Mouse (Mus musculus) lung, embryonic 16.5 days (tissue): Measurements from ENCODE around the gene Ttll12. TPM values are rescaled to one million over a fixed set of nuclear protein-coding genes. Genes with fewer than 3 reads are reported as not detected.

Experiments
- ATAC-seq: fragments of 200-750 bp; cut with Nextera tagmentation; 2 replicates; pipeline ENCODE4 v1.8.0; 2017; ENCODE audit warnings: low read depth, mild to moderate bottlenecking, moderate library complexity
- H3K27ac ChIP-seq: fragments of 300-500 bp; sonication (generic); 2 replicates; pipeline ENCODE4 v1.5.1; 2014; ENCODE audit warnings: mild to moderate bottlenecking, control low read depth, low read length
- H3K27me3 ChIP-seq: fragments of 300-500 bp; sonication (generic); 2 replicates; pipeline ENCODE4 v1.6.1; 2014; ENCODE audit warnings: low read depth, low read length, mixed read lengths; ENCODE audit not compliant: control insufficient read depth, insufficient read depth
- H3K36me3 ChIP-seq: fragments of 300-500 bp; sonication (generic); 2 replicates; pipeline ENCODE4 v1.6.1; 2014; ENCODE audit warnings: low read length; ENCODE audit not compliant: control insufficient read depth, insufficient read depth
- H3K4me1 ChIP-seq: fragments of 300-500 bp; sonication (generic); replicated peaks from 2 replicates; pipeline ENCODE4 v1.6.1; 2014; ENCODE audit warnings: low read length, mixed read lengths; ENCODE audit not compliant: control insufficient read depth, insufficient read depth
- H3K4me2 ChIP-seq: fragments of 300-500 bp; sonication (generic); 2 replicates; pipeline ENCODE4 v1.6.1; 2014; ENCODE audit warnings: low read depth, low read length, control low read depth
- H3K4me3 ChIP-seq: fragments of 300-500 bp; sonication (generic); 2 replicates; pipeline ENCODE4 v1.5.1; 2014; ENCODE audit warnings: mild to moderate bottlenecking, low read length, control low read depth
- H3K9ac ChIP-seq: fragments of 300-500 bp; sonication (generic); 2 replicates; pipeline ENCODE4 v1.6.1; 2014; ENCODE audit warnings: low read length, control low read depth
- H3K9me3 ChIP-seq: fragments of 300-500 bp; sonication (generic); 2 replicates; pipeline ENCODE4 v1.6.1; 2016; ENCODE audit warnings: low read length; ENCODE audit not compliant: control insufficient read depth
- WGBS: fragments of 180-500 bp; shearing (Covaris S2); extraction: QIAGEN DNeasy Blood & Tissue Kit; methylation state at CpG from one replicate; pipeline ENCODE4 v1.1.7; 2014; 5-methylcytosine and 5-hydroxymethylcytosine counted together
- polyA plus RNA-seq: library from polyadenylated mRNA; unstranded; fragments of >200 nt; fragmentation: Nextera tagmentation; extraction: Ambion mirVana; gene quantifications from 2 replicates; pipeline ENCODE4 v1.2.1, GENCODE M21; 2015

Gene Ttll12
- polyA plus RNA-seq = 30.5 and 32.7 TPM in 2 replicates

DNA sequence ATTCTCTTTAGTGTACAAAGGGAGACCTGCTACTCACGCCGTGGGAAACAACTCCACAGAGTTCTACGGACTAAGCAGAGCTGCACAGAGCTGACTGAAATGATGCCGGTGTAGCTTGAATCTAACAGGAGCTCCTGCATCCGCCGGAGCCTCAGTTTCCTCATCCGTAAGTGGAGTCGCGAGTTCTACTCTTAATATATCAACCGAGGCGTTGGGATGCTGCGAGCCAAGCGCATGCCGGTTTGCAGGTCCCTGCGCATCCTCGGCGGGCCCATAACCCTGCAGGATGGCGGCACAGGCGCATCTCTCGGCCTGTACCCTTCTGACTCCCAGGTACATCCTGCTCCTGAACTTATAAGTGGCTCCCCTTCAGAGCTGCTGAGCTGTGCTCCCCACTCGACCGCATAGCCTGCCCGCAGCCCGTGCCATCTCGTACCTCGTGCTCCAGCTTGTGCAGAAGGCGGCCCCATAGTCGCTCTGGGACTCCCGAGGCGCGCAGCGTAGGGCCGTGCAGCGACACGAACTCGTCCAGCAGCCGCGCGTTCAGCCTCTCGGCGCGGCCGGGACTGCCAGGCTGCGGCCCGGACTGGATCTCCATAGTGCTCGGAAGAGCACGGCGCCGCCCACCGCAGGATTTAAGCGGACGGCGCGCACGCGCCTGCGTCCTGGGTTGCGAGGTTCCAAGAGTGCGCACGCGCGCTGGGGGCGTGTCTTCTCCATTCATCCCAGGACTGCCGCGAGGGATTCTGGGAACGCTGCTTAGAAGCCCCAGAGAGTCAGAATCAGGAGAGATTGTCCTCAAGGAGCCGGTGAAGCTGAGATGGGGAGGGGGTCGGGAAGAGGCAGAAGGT, at the start of gene Ttll12:
Gene Ttll12 (minus strand): TSS at position 645 of the 851 bp plus-strand sequence.
- Histone ChIP-seq H3K4me1 (peaks cover 13% of the 10 kb centered on the region), H3K27me3 (no peaks in the 10 kb centered on the region), H3K4me2 (peak within 1 kb of the TSS; percentile 94), H3K27ac (peak within 1 kb of the TSS; percentile 45; the same call in 1 of the 2 replicates), H3K9me3 (no peaks in the 10 kb centered on the region), H3K36me3 (no peaks in the 10 kb centered on the region), H3K4me3 (peak within 1 kb of the TSS; percentile 83), H3K9ac (peak within 1 kb of the TSS; percentile 87)
- WGBS = under 1% methylated on average over 68 of the region's 68 CpGs
- peak; percentile 97 for ATAC-seq

DNA sequence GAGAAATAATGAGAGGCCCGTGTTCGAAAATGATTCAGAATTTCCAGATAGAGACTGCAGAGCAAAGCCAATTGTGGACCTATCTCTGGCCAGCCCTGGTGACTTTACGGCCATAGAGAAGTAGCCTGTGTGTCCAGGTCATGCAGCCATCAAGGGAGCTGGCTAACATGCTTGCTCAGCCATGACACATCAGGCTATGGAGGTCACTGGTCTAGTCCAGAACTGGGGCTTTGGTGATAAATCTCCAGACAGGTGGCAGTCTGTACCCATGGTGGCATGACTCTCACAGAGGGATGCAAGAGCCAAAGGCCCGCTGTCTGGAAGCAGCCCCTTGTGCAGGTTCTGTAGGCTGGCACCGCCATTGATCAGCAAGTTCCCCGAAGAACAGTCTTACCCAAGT, 47.6 kb upstream of the Ttll12 start:
- WGBS = 89% methylated on average over 6 of the region's 6 CpGs

DNA sequence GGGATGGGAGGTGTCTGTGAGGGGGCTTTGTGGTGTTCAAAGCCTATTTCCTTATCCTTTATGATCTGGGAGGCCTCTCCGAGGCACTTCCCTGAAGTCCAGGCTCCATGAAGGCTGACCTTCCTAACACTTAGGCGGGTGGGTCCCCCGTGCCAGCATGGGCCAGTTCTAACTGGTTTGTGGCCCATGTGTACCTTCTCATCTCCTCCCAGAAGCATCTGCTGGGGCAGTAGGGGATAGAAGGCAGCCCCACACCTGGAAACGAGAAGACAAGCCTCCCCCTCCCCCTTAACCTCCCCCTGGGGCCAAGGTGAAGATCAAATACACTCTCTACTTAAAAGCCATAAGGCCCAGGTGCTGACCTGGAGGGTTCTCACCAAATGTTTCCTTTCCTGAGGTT, 45.3 kb upstream of the Ttll12 start:
- H3K4me3 ChIP-seq = no peak overlapping the region
- H3K9me3 ChIP-seq = no peaks in the 10 kb centered on the region
- no peak overlapping the region for H3K9ac ChIP-seq
- H3K4me1 ChIP-seq = peaks cover 5% of the 10 kb centered on the region; the same call in 1 of the 2 replicates
- H3K27ac ChIP-seq = no peak overlapping the region
- ATAC-seq = no peak
- 21% methylated on average over 4 of the region's 4 CpGs for WGBS
- H3K36me3 ChIP-seq = no peaks in the 10 kb centered on the region
- peaks cover 6% of the 10 kb centered on the region; the same call in 1 of the 2 replicates for H3K27me3 ChIP-seq
- H3K4me2 ChIP-seq = no peak overlapping the region

More for the DNA sequence above, 47.6 kb upstream of the Ttll12 start:
- Histone ChIP-seq H3K4me1 (peaks cover 5% of the 10 kb centered on the region; the same call in 1 of the 2 replicates), H3K4me3 (no peak overlapping the region), H3K27me3 (peaks cover 3% of the 10 kb centered on the region; the same call in 1 of the 2 replicates), H3K9ac (no peak overlapping the region), H3K36me3 (no peaks in the 10 kb centered on the region), H3K9me3 (no peaks in the 10 kb centered on the region), H3K4me2 (no peak overlapping the region), H3K27ac (no peak overlapping the region)
- no peak for ATAC-seq

DNA sequence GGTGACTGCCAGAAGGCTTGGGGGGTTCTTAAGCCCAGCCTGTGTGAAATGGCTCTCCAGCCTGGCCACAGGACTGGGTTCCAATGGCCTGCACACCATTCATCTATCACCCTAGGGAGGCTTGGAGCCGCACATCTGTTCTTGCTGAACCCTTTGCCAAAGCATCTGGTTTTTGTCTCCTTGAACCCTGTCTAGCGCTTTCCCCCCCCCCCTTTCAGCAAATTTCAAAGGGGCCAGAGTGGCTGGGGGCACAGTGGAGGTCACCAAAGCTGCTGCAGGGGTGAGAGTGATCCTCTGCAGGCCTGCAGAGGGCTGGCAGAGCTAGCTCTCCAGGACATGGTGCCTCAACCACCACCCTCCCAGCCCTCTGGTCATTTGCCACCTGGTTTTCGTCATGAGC, 44.2 kb upstream of the Ttll12 start:
- peaks cover 5% of the 10 kb centered on the region; the same call in 1 of the 2 replicates for H3K4me1 ChIP-seq
- peak; percentile 93 for ATAC-seq
- no peak overlapping the region for H3K27ac ChIP-seq
- H3K9me3 ChIP-seq = no peaks in the 10 kb centered on the region
- no peak overlapping the region for H3K4me2 ChIP-seq
- no peak overlapping the region for H3K9ac ChIP-seq
- no peak overlapping the region for H3K4me3 ChIP-seq
- H3K36me3 ChIP-seq = no peaks in the 10 kb centered on the region
- WGBS = 25% methylated on average over 3 of the region's 3 CpGs
- peaks cover 6% of the 10 kb centered on the region; the same call in 1 of the 2 replicates for H3K27me3 ChIP-seq

DNA sequence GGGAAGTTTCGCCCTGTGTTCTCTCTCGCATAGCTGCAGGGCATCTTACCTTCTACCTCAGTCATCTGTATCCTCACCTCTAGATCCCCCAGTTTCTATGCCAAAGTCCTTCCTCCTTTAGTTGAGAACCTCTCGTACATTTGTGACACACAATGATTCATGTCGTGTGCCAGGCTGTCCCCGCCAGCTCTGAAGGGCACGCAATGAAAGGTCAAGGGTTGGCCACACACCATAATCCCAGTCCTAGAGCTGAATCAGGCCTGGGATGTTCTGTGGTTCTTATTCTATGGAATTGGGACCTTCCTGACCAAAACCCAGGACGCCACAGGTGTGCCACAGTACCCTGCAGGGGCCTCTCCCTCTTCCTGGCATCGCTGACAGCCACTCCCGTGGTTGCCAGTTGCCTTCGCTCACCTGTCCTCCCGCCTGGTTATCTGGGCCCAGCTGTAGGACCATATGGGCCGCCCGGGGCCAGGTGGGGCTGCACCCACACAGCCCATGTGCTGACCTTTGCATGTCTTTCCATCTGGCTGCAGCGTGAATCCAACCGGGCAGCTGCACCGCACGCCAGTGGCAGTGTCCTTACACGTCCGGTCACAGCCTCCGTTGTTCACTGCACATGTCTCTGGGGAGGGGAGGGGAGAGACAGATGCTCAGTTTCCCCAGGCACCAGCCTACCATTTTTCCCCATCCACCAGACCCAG, 43.4 kb upstream of the Ttll12 start:
- peak; percentile 10 for ATAC-seq
- no peak overlapping the region for H3K4me3 ChIP-seq
- no peaks in the 10 kb centered on the region for H3K36me3 ChIP-seq
- no peak overlapping the region for H3K9ac ChIP-seq
- H3K27me3 ChIP-seq = peaks cover 6% of the 10 kb centered on the region; the same call in 1 of the 2 replicates
- no peaks in the 10 kb centered on the region for H3K9me3 ChIP-seq
- no peak overlapping the region for H3K4me2 ChIP-seq
- 77% methylated on average over 20 of the region's 20 CpGs for WGBS
- H3K4me1 ChIP-seq = peaks cover 5% of the 10 kb centered on the region; the same call in 1 of the 2 replicates
- no peak overlapping the region for H3K27ac ChIP-seq

DNA sequence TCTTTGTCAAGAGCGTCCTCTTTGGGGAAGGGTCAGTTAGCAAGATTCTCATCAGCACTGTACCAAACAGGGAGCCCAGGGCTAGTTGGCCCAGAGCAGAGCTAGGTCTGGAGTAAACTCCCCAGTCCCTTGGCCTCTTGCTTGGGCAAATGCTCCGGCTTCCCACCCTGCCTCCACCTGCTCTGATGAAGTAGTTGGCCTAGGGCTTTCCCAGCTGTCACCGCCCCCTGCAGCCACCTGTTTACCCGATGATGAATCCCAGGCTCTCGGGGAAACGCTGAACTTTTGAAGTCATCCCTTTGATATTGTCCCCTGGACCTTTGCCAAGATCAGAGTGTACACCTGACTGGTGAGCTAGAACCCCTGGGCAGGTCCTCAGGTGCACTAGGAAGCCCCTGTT, 41.8 kb upstream of the Ttll12 start:
- Histone ChIP-seq H3K27me3 (peaks cover 3% of the 10 kb centered on the region; the same call in 1 of the 2 replicates), H3K9ac (no peak overlapping the region), H3K4me3 (no peak overlapping the region), H3K4me1 (peaks cover 5% of the 10 kb centered on the region; the same call in 1 of the 2 replicates), H3K36me3 (no peaks in the 10 kb centered on the region), H3K27ac (no peak overlapping the region), H3K9me3 (no peaks in the 10 kb centered on the region), H3K4me2 (no peak overlapping the region)
- ATAC-seq = no peak
- WGBS = 38% methylated on average over 6 of the region's 6 CpGs

DNA sequence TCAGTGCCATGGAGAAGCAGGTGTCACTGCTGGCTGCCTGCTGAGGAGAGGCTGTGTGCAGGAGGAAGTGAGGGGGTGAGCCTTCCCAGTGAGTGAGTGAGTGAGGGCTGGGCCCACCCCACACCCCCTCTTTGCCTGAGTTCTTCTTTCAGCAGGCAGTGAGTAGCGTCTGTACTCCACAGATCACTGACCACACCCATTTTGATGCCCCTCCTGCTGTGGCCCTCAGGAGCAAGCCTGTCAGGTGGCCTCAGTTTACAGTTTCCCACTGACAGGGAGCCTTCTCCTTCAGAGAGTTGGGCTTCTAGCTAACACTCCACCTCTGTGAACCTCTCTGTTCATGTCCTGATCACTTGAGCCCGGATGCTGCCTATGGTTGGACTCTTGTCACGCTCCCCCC, 40.3 kb upstream of the Ttll12 start:
- peaks cover 3% of the 10 kb centered on the region; the same call in 1 of the 2 replicates for H3K27me3 ChIP-seq
- H3K36me3 ChIP-seq = no peaks in the 10 kb centered on the region
- H3K4me1 ChIP-seq = peaks cover 5% of the 10 kb centered on the region; the same call in 1 of the 2 replicates
- no peak overlapping the region for H3K27ac ChIP-seq
- WGBS = 26% methylated on average over 3 of the region's 3 CpGs
- H3K4me3 ChIP-seq = no peak overlapping the region
- no peak for ATAC-seq
- no peak overlapping the region for H3K4me2 ChIP-seq
- no peaks in the 10 kb centered on the region for H3K9me3 ChIP-seq
- no peak overlapping the region for H3K9ac ChIP-seq

DNA sequence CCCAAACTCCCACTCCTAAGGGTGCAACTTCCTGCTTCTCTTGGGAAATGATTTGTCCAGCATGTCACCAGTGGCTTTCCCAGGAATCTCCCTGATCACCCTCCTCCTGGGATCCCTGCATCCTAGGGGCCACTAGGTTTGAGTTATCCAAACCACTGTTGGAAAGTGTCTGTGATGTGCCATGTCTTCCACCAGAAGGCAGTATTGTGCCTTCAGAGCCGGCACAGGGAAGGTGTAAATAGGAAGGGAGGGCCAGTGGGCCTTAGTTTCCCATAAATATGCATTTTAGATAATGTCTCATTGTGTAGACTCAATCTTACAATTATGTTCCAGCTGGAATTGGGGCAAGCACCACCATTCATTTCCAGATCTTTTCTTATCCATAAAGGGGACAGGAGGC, 39.1 kb upstream of the Ttll12 start:
- Histone ChIP-seq H3K27me3 (peaks cover 3% of the 10 kb centered on the region; the same call in 1 of the 2 replicates), H3K4me2 (no peak overlapping the region), H3K9ac (no peak overlapping the region), H3K4me1 (peaks cover 2% of the 10 kb centered on the region; the same call in 1 of the 2 replicates), H3K4me3 (no peak overlapping the region), H3K27ac (no peak overlapping the region), H3K36me3 (no peaks in the 10 kb centered on the region), H3K9me3 (no peaks in the 10 kb centered on the region)
- 5% methylated on average over 1 of the region's 1 CpGs for WGBS
- no peak for ATAC-seq

DNA sequence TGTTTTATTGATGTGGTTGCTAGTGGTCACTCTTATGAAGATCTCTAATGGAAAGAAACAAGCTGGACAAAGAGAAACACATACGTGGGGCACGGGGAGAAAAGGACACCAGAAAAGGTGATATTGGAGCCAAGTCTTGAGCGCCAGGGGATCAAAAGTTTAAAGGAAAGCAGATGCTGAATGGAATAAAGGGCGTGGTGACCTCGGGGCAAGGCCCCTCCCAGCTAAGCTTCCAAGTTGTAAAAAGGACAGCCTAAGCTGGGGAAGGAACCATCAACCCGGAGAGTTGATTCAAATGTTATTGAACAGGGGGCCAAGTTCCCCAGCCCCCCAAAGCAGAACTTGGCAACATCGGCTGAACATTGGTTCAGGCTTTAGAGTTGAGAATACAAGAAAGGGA, 36.1 kb upstream of the Ttll12 start:
- Histone ChIP-seq H3K4me2 (no peak overlapping the region), H3K4me3 (no peak overlapping the region), H3K36me3 (no peaks in the 10 kb centered on the region), H3K27ac (no peak overlapping the region), H3K9ac (no peak overlapping the region), H3K27me3 (no peaks in the 10 kb centered on the region), H3K4me1 (no peaks in the 10 kb centered on the region), H3K9me3 (no peaks in the 10 kb centered on the region)
- no peak for ATAC-seq
- WGBS = 80% methylated on average over 7 of the region's 7 CpGs
